Mouse (Mus musculus): Measurements from ENCODE around the gene Apbb2. TPM values are rescaled to one million over a fixed set of nuclear protein-coding genes. Genes with fewer than 3 reads are reported as not detected.
A peak's percentile ranks its signal among the peaks of the same experiment; 100 is the strongest.

Gene Apbb2
- polyA plus RNA-seq, 1 experiment from 2014 or later: 48.9 TPM

DNA sequence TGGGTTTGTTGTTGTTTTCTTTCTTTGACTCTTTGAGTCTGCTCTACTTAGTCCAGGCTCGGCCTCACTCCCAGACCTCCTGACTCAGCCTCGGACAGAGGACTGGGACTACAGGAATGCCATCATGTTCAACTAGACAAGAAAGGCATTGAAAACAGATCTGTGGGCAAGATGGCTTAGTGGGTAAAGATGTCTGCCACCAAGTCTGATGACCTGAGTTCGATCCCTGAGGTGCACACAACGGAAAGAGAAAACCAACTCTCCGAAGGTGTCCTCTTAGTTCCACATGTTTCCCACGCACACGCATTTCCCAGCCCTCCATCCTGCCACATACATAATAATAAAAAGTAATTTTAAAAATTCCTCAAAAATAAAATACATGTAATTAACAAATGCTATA lies 106.1 kb downstream of the Apbb2 start:
- Histone ChIP-seq H3K9ac (replicated peaks; ENCODE audit: low read depth) (no peak overlapping the region), H3K4me1 (ENCODE audit: insufficient read depth, low read depth, low read length) (no peaks in the 10 kb centered on the region), H3K36me3 (ENCODE audit: insufficient read depth, low read length) (no peaks in the 10 kb centered on the region), H3K9me3 (ENCODE audit: low read length) (no peaks in the 10 kb centered on the region), H3K4me3 (ENCODE audit: low read depth, low read length) (no peak overlapping the region), H3K27ac (ENCODE audit: low read length) (no peak overlapping the region), H3K4me2 (replicated peaks; ENCODE audit: low read depth, low read length) (no peak overlapping the region), H3K27me3 (replicated peaks; ENCODE audit: insufficient read depth, low read length) (no peaks in the 10 kb centered on the region)
- 92% methylated on average over 7 of the region's 7 CpGs for WGBS
- TF ChIP-seq EP300 (IDR thresholded peaks at IDR 0.05): no peak
- TF ChIP-seq CTCF (IDR thresholded peaks at IDR 0.05): no peak
- ATAC-seq (no peak), DNase-seq (ENCODE audit: low spot score) (no peak)

DNA sequence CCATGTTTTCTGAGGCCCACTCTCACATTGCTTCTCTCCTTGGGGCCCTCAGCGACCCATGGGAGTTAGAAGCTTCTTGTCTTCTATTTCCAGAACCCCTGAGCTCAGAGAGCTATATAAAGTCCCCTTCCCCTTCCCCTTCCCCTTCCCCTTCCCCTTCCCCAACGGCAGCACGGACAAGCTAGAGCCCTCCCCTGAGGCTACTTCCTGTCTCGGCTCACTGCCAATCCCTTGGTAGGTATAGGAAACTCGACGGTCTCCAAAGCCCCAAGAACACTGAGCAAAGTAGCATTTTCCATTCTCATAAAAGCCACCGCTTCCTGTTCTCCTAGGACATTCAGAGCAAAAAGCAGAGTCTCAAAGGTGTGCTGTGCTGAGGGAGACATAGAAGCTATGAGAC lies 107.9 kb downstream of the Apbb2 start:
- Histone ChIP-seq H3K9ac (replicated peaks; ENCODE audit: low read depth) (no peak overlapping the region), H3K4me2 (replicated peaks; ENCODE audit: low read depth, low read length) (no peak overlapping the region), H3K4me1 (ENCODE audit: insufficient read depth, low read depth, low read length) (no peaks in the 10 kb centered on the region), H3K36me3 (ENCODE audit: insufficient read depth, low read length) (no peaks in the 10 kb centered on the region), H3K4me3 (ENCODE audit: low read depth, low read length) (no peak overlapping the region), H3K27ac (ENCODE audit: low read length) (no peak overlapping the region), H3K9me3 (ENCODE audit: low read length) (no peaks in the 10 kb centered on the region), H3K27me3 (replicated peaks; ENCODE audit: insufficient read depth, low read length) (no peaks in the 10 kb centered on the region)
- 49% methylated on average over 7 of the region's 7 CpGs for WGBS
- peak; percentile 28; the same call in 1 of the 2 replicates for ATAC-seq
- no peak for DNase-seq (ENCODE audit: low spot score)
- no peak for TF ChIP-seq CTCF (IDR thresholded peaks at IDR 0.05)
- TF ChIP-seq EP300 (IDR thresholded peaks at IDR 0.05): no peak

GRCm38 (mm10) chr5:66509151-66509550 lies 109.4 kb downstream of the Apbb2 start:
- H3K27ac ChIP-seq (ENCODE audit: low read length): no peak overlapping the region
- no peak overlapping the region for H3K9ac ChIP-seq (replicated peaks; ENCODE audit: low read depth)
- no peak overlapping the region for H3K4me2 ChIP-seq (replicated peaks; ENCODE audit: low read depth, low read length)
- WGBS: 66% methylated on average over 5 of the region's 5 CpGs
- no peaks in the 10 kb centered on the region for H3K9me3 ChIP-seq (ENCODE audit: low read length)
- peaks cover 12% of the 10 kb centered on the region for H3K4me1 ChIP-seq (ENCODE audit: insufficient read depth, low read depth, low read length)
- TF ChIP-seq EP300 (IDR thresholded peaks at IDR 0.05) (no peak), CTCF (IDR thresholded peaks at IDR 0.05) (no peak)
- DNase-seq (ENCODE audit: low spot score) (no peak), ATAC-seq (no peak)
- H3K27me3 ChIP-seq (replicated peaks; ENCODE audit: insufficient read depth, low read length): no peaks in the 10 kb centered on the region
- no peaks in the 10 kb centered on the region for H3K36me3 ChIP-seq (ENCODE audit: insufficient read depth, low read length)
- no peak overlapping the region for H3K4me3 ChIP-seq (ENCODE audit: low read depth, low read length)

- Histone ChIP-seq H3K27ac (ENCODE audit: low read length) (no peak overlapping the region), H3K36me3 (ENCODE audit: insufficient read depth, low read length) (no peaks in the 10 kb centered on the region), H3K9me3 (ENCODE audit: low read length) (no peaks in the 10 kb centered on the region), H3K9ac (replicated peaks; ENCODE audit: low read depth) (no peak overlapping the region), H3K4me3 (ENCODE audit: low read depth, low read length) (no peak overlapping the region), H3K27me3 (replicated peaks; ENCODE audit: insufficient read depth, low read length) (no peaks in the 10 kb centered on the region), H3K4me2 (replicated peaks; ENCODE audit: low read depth, low read length) (no peak overlapping the region), H3K4me1 (ENCODE audit: insufficient read depth, low read depth, low read length) (peaks cover 25% of the 10 kb centered on the region)
- TF ChIP-seq EP300 (IDR thresholded peaks at IDR 0.05) (peak; percentile 50; the same call in 1 of the 2 replicates), CTCF (IDR thresholded peaks at IDR 0.05) (no peak)
- ATAC-seq: 0 out of 2 replicates have a peak, but pooled peaks have one; percentile 38
- WGBS: 53% methylated on average over 3 of the region's 3 CpGs
- DNase-seq (ENCODE audit: low spot score): peak; percentile 24
Observed at GRCm38 (mm10) chr5:66505578-66505977, 113.0 kb downstream of the Apbb2 start.

DNA sequence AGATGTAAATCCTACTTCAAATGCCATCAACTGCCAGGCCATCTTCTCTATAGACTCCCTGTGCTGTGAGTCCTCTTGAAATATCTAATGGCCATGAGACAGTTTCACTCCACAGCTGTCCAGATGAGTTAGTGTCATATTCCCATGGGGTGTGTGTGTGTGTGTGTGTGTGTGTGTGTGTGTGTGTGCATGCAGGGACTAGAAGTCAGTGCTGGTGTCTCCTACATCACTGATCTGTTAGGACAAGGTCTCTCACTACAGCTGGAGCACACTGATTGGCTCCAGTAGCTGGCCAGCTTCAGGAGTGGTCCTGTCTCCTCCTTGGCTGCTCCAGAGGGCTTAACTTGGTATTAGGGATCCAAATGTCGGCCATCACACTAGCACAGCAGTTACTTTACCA lies 113.5 kb downstream of the Apbb2 start:
- H3K27me3 ChIP-seq (replicated peaks; ENCODE audit: insufficient read depth, low read length): no peaks in the 10 kb centered on the region
- no peak for TF ChIP-seq EP300 (IDR thresholded peaks at IDR 0.05)
- no peak for TF ChIP-seq CTCF (IDR thresholded peaks at IDR 0.05)
- H3K4me3 ChIP-seq (ENCODE audit: low read depth, low read length): no peak overlapping the region
- DNase-seq (ENCODE audit: low spot score) (no peak), ATAC-seq (no peak)
- H3K4me1 ChIP-seq (ENCODE audit: insufficient read depth, low read depth, low read length): peaks cover 25% of the 10 kb centered on the region
- 64% methylated on average over 1 of the region's 1 CpGs for WGBS
- 0 out of 2 replicates have a peak overlapping the region, but pooled peaks have one; percentile 66 for H3K27ac ChIP-seq (ENCODE audit: low read length)
- no peak overlapping the region for H3K4me2 ChIP-seq (replicated peaks; ENCODE audit: low read depth, low read length)
- H3K9ac ChIP-seq (replicated peaks; ENCODE audit: low read depth): no peak overlapping the region
- no peaks in the 10 kb centered on the region for H3K9me3 ChIP-seq (ENCODE audit: low read length)
- H3K36me3 ChIP-seq (ENCODE audit: insufficient read depth, low read length): no peaks in the 10 kb centered on the region

DNA sequence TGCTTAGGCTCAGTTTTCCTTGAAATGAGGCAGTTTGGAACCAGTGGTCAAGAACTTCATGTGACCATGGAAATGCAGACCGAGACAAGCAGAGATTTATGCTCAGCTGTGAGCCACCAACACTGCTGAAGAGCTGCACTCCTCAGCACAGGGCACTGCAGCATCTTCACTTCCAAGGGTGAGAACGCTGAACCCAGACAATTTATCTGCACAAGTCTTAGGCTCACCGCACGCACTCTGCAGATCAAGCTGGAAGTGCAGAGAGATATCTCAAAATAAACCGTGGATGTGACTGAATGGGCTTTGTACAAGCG lies 114.2 kb downstream of the Apbb2 start:
- no peak overlapping the region for H3K9ac ChIP-seq (replicated peaks; ENCODE audit: low read depth)
- no peaks in the 10 kb centered on the region for H3K27me3 ChIP-seq (replicated peaks; ENCODE audit: insufficient read depth, low read length)
- no peaks in the 10 kb centered on the region for H3K9me3 ChIP-seq (ENCODE audit: low read length)
- 26% methylated on average over 6 of the region's 6 CpGs for WGBS
- H3K27ac ChIP-seq (ENCODE audit: low read length): peak overlapping the region; percentile 66
- DNase-seq (ENCODE audit: low spot score): no peak
- peak; percentile 3; the same call in 1 of the 2 replicates for ATAC-seq
- H3K36me3 ChIP-seq (ENCODE audit: insufficient read depth, low read length): no peaks in the 10 kb centered on the region
- TF ChIP-seq CTCF (IDR thresholded peaks at IDR 0.05) (no peak), EP300 (IDR thresholded peaks at IDR 0.05) (no peak)
- no peak overlapping the region for H3K4me3 ChIP-seq (ENCODE audit: low read depth, low read length)
- H3K4me2 ChIP-seq (replicated peaks; ENCODE audit: low read depth, low read length): peak overlapping the region; percentile 22; the same call in 1 of the 2 replicates
- peaks cover 25% of the 10 kb centered on the region for H3K4me1 ChIP-seq (ENCODE audit: insufficient read depth, low read depth, low read length)

Measured in lung, postnatal 0 days (tissue).